Mouse (Mus musculus): ENCODE results near the gene Riox1.
A peak's percentile ranks its signal among the peaks of the same experiment; 100 is the strongest.
"Not testable (repeated sequence)": the region's sequence is repeated elsewhere in the genome, so short reads cannot be mapped to it uniquely, and the experiment has no call there.

Gene Riox1

GRCm38 (mm10) chr12:83950493-83950839 is at the start of gene Riox1:
Gene Riox1, plus strand, starts transcription at chr12:83950608.
- peak; percentile 88 for DNase-seq (ENCODE audit: low read depth, low spot score)

GRCm38 (mm10) chr12:83910451-83910850 is 40.0 kb upstream of the Riox1 start:
- no peak for DNase-seq (ENCODE audit: low read depth, low spot score)

- no peak for DNase-seq (ENCODE audit: low read depth, low spot score)
These were observed 36.1 kb upstream of the Riox1 start for GRCm38 (mm10) chr12:83914202-83914740.

GRCm38 (mm10) chr12:83914797-83915196 is 35.6 kb upstream of the Riox1 start:
- DNase-seq (ENCODE audit: low read depth, low spot score), result no peak

- DNase-seq (ENCODE audit: low read depth, low spot score), result no peak
These were observed 33.5 kb upstream of the Riox1 start for GRCm38 (mm10) chr12:83916884-83917283.

GRCm38 (mm10) chr12:83920721-83921441 is 29.5 kb upstream of the Riox1 start:
- no peak for DNase-seq (ENCODE audit: low read depth, low spot score)

- peak; percentile 99 for DNase-seq (ENCODE audit: low read depth, low spot score)
These were observed 28.6 kb upstream of the Riox1 start, which contains the start of gene Numb for GRCm38 (mm10) chr12:83921535-83922381. Gene Numb, minus strand, starts transcription at chr12:83921934.

GRCm38 (mm10) chr12:83922724-83923485 is 27.5 kb upstream of the Riox1 start:
- DNase-seq (ENCODE audit: low read depth, low spot score), result peak; percentile 24

GRCm38 (mm10) chr12:83923486-83923859 is 26.9 kb upstream of the Riox1 start:
- DNase-seq (ENCODE audit: low read depth, low spot score), result no peak

GRCm38 (mm10) chr12:83924332-83924731 is 26.1 kb upstream of the Riox1 start:
- DNase-seq (ENCODE audit: low read depth, low spot score), result no peak

GRCm38 (mm10) chr12:83925160-83925703 is 25.2 kb upstream of the Riox1 start:
- no peak for DNase-seq (ENCODE audit: low read depth, low spot score)

- DNase-seq (ENCODE audit: low read depth, low spot score), result no peak
These were observed 24.3 kb upstream of the Riox1 start for GRCm38 (mm10) chr12:83926061-83926460.

GRCm38 (mm10) chr12:83927747-83928146 is 22.7 kb upstream of the Riox1 start:
- DNase-seq (ENCODE audit: low read depth, low spot score), result no peak

GRCm38 (mm10) chr12:83929186-83929804 is 21.1 kb upstream of the Riox1 start:
- DNase-seq (ENCODE audit: low read depth, low spot score), result peak; percentile 56

- DNase-seq (ENCODE audit: low read depth, low spot score), result no peak
These were observed 12.8 kb upstream of the Riox1 start for GRCm38 (mm10) chr12:83937600-83937999.

GRCm38 (mm10) chr12:83938592-83938991 is 11.8 kb upstream of the Riox1 start:
- DNase-seq (ENCODE audit: low read depth, low spot score), result not testable (repeated sequence)

- no peak for DNase-seq (ENCODE audit: low read depth, low spot score)
These were observed 11.1 kb upstream of the Riox1 start for GRCm38 (mm10) chr12:83939332-83939731.

- DNase-seq (ENCODE audit: low read depth, low spot score), result no peak
These were observed 10.4 kb upstream of the Riox1 start for GRCm38 (mm10) chr12:83940031-83940430.

- DNase-seq (ENCODE audit: low read depth, low spot score), result no peak
These were observed 8.5 kb upstream of the Riox1 start for GRCm38 (mm10) chr12:83941938-83942337.

GRCm38 (mm10) chr12:83947260-83947811 is 3.1 kb upstream of the Riox1 start:
- no peak for DNase-seq (ENCODE audit: low read depth, low spot score)

- peak; percentile 57 for DNase-seq (ENCODE audit: low read depth, low spot score)
These were observed 1.4 kb upstream of the Riox1 start for GRCm38 (mm10) chr12:83949043-83949442.

Data from A20 (cell line).